Mouse (Mus musculus): ENCODE measurements at regions not wholly inside any gene's neighbourhood (a gene's known extent, or its start where the extent isn't known, plus 50 kb on each side); places are given as distances from the start of the nearest gene placed in this dataset.
A peak's percentile ranks its signal among the peaks of the same experiment; 100 is the strongest.

- no peak for DNase-seq (ENCODE audit: low spot score in 2 of 2)
Observed at GRCm38 (mm10) chr19:27564086-27564485, 134.5 kb upstream of the Pum3 start.

DNA sequence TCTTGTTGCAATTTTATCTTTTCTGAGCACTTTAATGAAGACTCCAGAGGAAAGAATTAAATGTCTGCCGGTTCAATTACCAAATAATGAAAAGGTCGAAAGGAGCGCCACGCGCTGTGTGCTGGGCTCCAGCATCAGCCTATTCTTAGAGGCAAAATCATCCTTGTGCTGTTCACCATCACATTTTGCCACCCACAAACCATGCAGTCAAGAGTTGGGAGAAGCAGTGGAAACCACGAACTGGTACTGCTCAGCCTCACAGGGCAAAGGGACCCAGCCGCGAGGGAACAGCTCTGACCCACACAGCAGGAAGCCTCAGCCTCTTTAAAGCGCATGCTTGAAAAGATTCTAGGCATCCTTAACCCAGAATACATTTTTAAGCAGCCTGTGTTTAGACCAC is 134.0 kb upstream of the Pum3 start:
- no peak for DNase-seq (ENCODE audit: low spot score in 2 of 2)

GRCm38 (mm10) chr19:27558199-27558598 is 128.6 kb upstream of the Pum3 start:
- peak in 1 of 2 experiments; percentile 43 for DNase-seq (ENCODE audit: low spot score in 2 of 2)

GRCm38 (mm10) chr19:27556697-27557096 is 127.1 kb upstream of the Pum3 start:
- DNase-seq (ENCODE audit: low spot score in 2 of 2), result no peak

DNA sequence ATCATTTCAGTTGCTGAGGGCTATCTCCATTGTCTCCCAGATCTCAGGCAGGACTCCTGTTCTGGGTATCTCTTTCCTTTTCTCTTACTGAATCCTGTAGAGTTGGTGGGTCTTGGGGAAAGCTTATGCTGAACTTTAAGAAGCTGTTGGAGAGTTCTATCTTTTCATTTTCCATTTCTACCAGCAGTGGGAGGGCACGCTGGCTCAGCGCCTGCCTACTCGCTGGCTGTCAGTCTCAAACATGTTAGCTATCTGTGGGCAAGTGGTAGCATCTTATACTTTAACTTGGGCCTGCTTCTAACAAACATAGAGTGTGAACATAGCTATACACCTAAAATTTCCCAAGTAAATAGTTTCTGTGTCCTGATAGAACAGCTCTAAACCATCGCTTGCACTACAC is 125.2 kb upstream of the Pum3 start:
- peak in 1 of 2 experiments; percentile 64 for DNase-seq (ENCODE audit: low spot score in 2 of 2)

DNA sequence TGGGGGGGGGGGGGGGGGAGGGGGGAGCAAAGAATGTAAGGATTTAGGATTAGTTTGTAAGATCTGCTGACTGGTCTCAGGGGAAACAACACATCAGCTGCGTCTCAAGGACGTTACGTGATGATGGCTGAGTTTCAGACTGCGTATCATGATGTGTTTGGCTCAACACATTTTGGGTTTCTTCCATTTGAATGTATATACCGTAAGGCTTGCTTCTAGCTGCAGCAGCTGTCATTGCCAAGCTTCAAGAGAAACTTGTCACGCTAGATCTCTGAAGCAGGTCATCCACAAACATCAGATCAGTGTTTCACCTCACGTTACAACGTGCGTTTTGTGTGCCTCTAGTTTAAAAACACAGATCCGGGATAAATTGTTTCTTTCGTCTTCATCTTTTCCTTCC is 123.6 kb upstream of the Pum3 start:
- DNase-seq (ENCODE audit: low spot score in 2 of 2), result no peak

DNA sequence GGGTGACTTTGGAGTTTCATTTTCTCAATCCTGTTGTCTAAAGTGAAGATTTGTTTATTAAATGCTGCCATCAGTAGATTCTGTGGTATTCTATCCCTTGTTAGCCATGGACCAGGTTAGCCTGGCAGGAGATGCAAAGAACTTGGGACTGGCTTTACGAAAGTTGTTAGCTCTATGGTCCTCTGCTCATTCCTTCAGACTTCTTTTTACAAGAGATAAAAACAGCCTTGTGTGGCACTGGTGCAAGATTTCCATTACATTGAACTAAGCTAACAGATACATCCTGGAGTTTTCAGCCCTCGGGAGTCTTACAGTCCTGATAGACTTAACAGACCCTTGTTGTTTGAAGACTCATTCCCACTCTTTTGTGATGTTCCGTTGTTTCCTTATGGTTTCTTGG is 108.1 kb upstream of the Pum3 start:
- no peak for DNase-seq (ENCODE audit: low spot score in 2 of 2)

DNA sequence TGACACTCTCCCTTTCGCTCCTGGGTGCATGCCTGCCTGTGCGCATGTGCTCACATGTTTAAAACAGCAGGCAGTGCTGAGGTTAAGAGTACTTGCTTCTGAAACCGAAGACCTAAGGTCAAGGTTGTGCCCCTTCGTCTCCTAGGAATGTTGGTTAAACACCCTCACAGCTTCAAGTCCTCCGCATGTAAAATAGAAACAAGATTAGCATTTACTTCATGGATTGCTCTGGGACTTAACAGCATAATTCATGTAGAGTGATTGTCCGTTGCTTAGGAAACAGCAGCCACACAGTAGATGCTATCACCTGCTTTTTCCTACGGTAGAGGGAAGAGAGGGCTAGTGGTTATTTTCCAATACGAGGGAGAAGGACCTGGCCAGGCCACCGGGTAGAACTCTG is 107.4 kb upstream of the Pum3 start:
- no peak for DNase-seq (ENCODE audit: low spot score in 2 of 2)

- DNase-seq (ENCODE audit: low spot score in 2 of 2), result no peak
Observed at GRCm38 (mm10) chr19:27527940-27528558, 98.4 kb upstream of the Pum3 start.

GRCm38 (mm10) chr19:27519326-27520061 is 89.9 kb upstream of the Pum3 start:
- DNase-seq (ENCODE audit: low spot score in 2 of 2), result no peak

- no peak for DNase-seq (ENCODE audit: low spot score in 2 of 2)
Observed at GRCm38 (mm10) chr19:27514267-27514666, 84.6 kb upstream of the Pum3 start.

DNA sequence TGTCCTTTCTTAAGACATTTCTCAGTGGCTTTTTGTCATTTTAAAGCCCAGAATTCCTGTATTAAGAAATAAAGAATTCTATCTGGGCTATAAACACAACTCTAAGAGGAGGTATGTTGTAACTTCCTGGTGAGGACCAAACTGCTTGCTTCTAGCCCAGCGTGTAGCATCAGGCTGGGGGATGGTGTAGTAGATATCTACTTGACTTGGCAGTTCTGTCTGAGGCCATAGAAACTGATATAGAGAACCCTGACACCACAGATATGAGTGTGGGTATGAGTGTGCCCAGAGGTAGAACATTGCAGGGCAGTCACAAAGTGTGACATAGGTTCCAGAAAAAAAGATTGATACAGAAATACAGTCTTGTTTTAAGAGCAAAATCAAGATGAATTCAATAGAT is 83.9 kb upstream of the Pum3 start:
- no peak for DNase-seq (ENCODE audit: low spot score in 2 of 2)

GRCm38 (mm10) chr19:27511340-27511739 is 81.7 kb upstream of the Pum3 start:
- no peak for DNase-seq (ENCODE audit: low spot score in 2 of 2)

- DNase-seq (ENCODE audit: low spot score in 2 of 2), result peak in 1 of 2 experiments; percentile 77
Observed at GRCm38 (mm10) chr19:27509956-27510639, 80.5 kb upstream of the Pum3 start.

DNA sequence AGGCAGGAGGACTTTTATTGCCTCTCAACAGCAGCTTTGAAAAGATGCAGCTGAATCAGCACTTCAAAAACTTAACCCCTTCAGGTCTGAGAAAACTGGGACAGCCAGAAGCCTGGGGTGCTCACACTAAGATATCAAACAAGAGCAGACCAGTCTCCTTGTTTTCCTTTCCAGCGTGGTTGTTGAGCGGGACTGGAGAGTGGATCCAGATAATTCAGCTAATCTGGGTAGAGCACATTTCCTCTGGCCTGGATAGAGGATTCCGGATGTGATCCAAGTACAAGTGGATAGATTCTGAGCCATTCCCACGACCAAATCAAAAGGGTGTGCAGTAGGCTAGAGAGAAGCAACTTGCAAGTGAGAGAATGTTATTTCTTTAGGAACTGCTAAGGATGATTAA is 68.7 kb upstream of the Pum3 start:
- DNase-seq (ENCODE audit: low spot score in 2 of 2), result no peak

GRCm38 (mm10) chr19:27492468-27492867 is 62.8 kb upstream of the Pum3 start:
- peak in 1 of 2 experiments; percentile 37 for DNase-seq (ENCODE audit: low spot score in 2 of 2)

GRCm38 (mm10) chr19:27491873-27492272 is 62.2 kb upstream of the Pum3 start:
- no peak for DNase-seq (ENCODE audit: low spot score in 2 of 2)

GRCm38 (mm10) chr19:27489053-27489452 is 59.4 kb upstream of the Pum3 start:
- DNase-seq (ENCODE audit: low spot score in 2 of 2), result no peak

Data from left cerebral cortex, adult 9 months (tissue).